Mouse (Mus musculus): ENCODE measurements around the gene Gli3.

GRCm38 (mm10) chr13:15707481-15707881 is 244.4 kb downstream of the Gli3 start:
- TF ChIP-seq CTCF (IDR thresholded peaks at IDR 0.05; ENCODE audit: extremely low read depth, insufficient read depth, insufficient read length, insufficient replicate concordance) (no peak), POLR2A (IDR thresholded peaks at IDR 0.05; ENCODE audit: low read depth, low read length) (no peak)

Measured in spleen, adult 2 months (tissue).